ENCODE assay signal across 11 mouse cellular contexts in genomic region chr6:82862475-82862874, GRCm38 (mm10).
A peak's percentile ranks its signal among the peaks of the same experiment; 100 is the strongest.
DNase-seq lines count a peak whose midpoint lies in the region; ATAC-seq and TF ChIP-seq lines count a peak whose summit lies in the region.
"Had no signal": no experiment of that assay in that cellular context is flagged by ENCODE, and none has a peak within 500 bp of the region (broad histone marks: within the 10 kb centered on the region; RNA-seq: fewer than 3 reads in every experiment).

No protein-coding gene starts in this region.

- H3K36me3 ChIP-seq in heart, embryonic 13.5 days = no peaks in the 10 kb centered on the region
- no peaks in the 10 kb centered on the region for H3K36me3 ChIP-seq in macrophage (ENCODE audit: inconsistent target)

- no peak overlapping the region for H3K4me2 ChIP-seq in heart, embryonic 13.5 days

- TF ChIP-seq CTCF in Patski (IDR thresholded peaks at IDR 0.05) = no peak

- DNase-seq in heart, adult 18-20 months = peak; percentile 47 to 67
- no peak for DNase-seq in heart, postnatal 4 days
- DNase-seq in Patski (ENCODE audit: low read depth, low spot score) = no peak
- no peak for DNase-seq in spleen, adult 18-20 months
- no peak for DNase-seq in layer of hippocampus, adult 18-20 months (ENCODE audit: low spot score in 2 of 2)
- no peak for DNase-seq in thymus, postnatal 25 days
- DNase-seq: kidney, postnatal 36 days; lung, postnatal 36 days had no signal

- peaks cover 26% of the 10 kb centered on the region for H3K4me1 ChIP-seq in heart, embryonic 13.5 days

- no peak overlapping the region for H3K4me3 ChIP-seq in heart, embryonic 13.5 days
- H3K4me3 ChIP-seq in macrophage (ENCODE audit: inconsistent target) = no peak overlapping the region

- 31% methylated on average over 7 of the region's 7 CpGs for WGBS in heart, embryonic 13.5 days
- 91% methylated on average over 6 of the region's 7 CpGs for WGBS in macrophage (ENCODE audit: missing documents)

- peak overlapping the region; percentile 15; the same call in 1 of the 2 replicates for H3K27ac ChIP-seq in heart, embryonic 13.5 days (replicated peaks)
- H3K27ac ChIP-seq in macrophage = peak overlapping the region; percentile 82

- H3K9me3 ChIP-seq in heart, embryonic 13.5 days = peaks cover 8% of the 10 kb centered on the region; the same call in 1 of the 2 replicates

- POLR2A ChIA-PET in Patski (lab: Charles Lee) = no interaction called here

- CTCF ChIA-PET in Patski (lab: Charles Lee) = interaction anchor here (5.5 kb wide), 1 partner anchor 14 kb away, joined by 28 read pairs; no protein-coding TSS in a partner anchor

- peak; percentile 22 for ATAC-seq in Patski
- no peak for ATAC-seq in heart, embryonic 13.5 days (ENCODE audit: extremely low read depth, insufficient number of reproducible peaks, low FRiP score, low TSS enrichment)
- ATAC-seq: CD4-positive, CD25-positive, alpha-beta regulatory T cell, adult 4 months had no signal

- in situ Hi-C loops in Patski (cut with MboI; ENCODE audit: low pct_unique_long_range_greater_than_20kb) = no loop called here

- H3K27me3 ChIP-seq in Patski = no peaks in the 10 kb centered on the region
- no peaks in the 10 kb centered on the region for H3K27me3 ChIP-seq in heart, embryonic 13.5 days (replicated peaks)

- H3K79me2 ChIP-seq in macrophage (ENCODE audit: inconsistent target) = no peaks in the 10 kb centered on the region

- H3K9ac ChIP-seq in heart, embryonic 13.5 days = peak overlapping the region; percentile 40; the same call in 1 of the 2 replicates

Comparison
In these comparisons a context has a peak if more than half of its experiments do, and no peak if none do; other contexts are left out.
1. DNase-seq: peak in heart, adult 18-20 months (2 of 2); none in heart, postnatal 4 days (single experiment), Patski (single experiment), spleen, adult 18-20 months (0 of 2), layer of hippocampus, adult 18-20 months (0 of 2) and thymus, postnatal 25 days (single experiment).